In the genomic region with DNA sequence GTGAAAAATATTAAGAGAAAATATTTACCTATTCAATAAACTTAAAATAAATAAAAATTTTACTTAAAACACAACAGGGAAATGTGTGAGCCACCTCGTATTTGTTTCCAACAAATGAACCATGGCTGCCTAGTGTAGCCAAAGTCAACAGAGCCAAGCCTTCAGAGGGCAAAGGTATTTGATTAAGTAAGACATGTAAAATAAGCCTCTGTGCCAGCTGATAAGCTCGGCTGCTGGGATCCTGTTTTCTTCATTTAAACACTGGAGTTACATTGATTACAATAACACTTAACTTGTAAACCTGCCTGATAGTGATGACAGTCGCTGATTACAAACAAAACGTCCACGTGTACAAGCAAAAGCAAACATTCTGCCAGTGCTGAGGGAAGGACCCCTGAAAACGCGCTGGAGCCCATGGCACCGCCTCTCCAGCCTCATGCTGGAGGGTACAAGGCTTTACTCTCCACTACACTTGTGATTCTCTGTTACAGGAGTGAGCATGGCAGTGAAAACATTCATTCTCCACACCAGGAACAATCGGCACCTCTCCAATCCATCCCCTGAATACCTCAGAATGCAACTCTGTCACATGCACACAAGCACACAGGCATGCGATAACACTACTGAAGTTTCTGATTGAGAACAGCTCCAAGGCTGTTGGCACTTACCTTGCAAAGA, we compare ENCODE assay signal across 8 mouse cellular contexts.
DNase-seq lines count a peak whose midpoint lies in the region; ATAC-seq and TF ChIP-seq lines count a peak whose summit lies in the region.
"Had no signal": no experiment of that assay in that cellular context is flagged by ENCODE, and none has a peak within 500 bp of the region (broad histone marks: within the 10 kb centered on the region; RNA-seq: fewer than 3 reads in every experiment).

No protein-coding gene starts in this region.

- peaks cover 30% of the 10 kb centered on the region for H3K9me3 ChIP-seq in CH12.LX (replicated peaks; ENCODE audit: low read length)
- no peaks in the 10 kb centered on the region for H3K9me3 ChIP-seq in kidney, embryonic 14.5 days (ENCODE audit: control insufficient read depth, low read length)
- no peaks in the 10 kb centered on the region for H3K9me3 ChIP-seq in lung, embryonic 14.5 days (ENCODE audit: low read depth, low read length)
- H3K9me3 ChIP-seq in midbrain, postnatal 0 days (ENCODE audit: low read length), result no peaks in the 10 kb centered on the region
- no peaks in the 10 kb centered on the region for H3K9me3 ChIP-seq in forebrain, embryonic 15.5 days
- H3K9me3 ChIP-seq: neural tube, embryonic 13.5 days had no signal

- TF ChIP-seq POLR2A in CH12.LX (IDR thresholded peaks at IDR 0.05; ENCODE audit: low read depth, low read length), result no peak

- peak; percentile 58 for ATAC-seq in Patski
- ATAC-seq in kidney, embryonic 14.5 days (ENCODE audit: low FRiP score, low TSS enrichment), result peak; percentile 60; the same call in 1 of the 2 replicates
- peak; percentile 62; the same call in 1 of the 2 replicates for ATAC-seq in lung, embryonic 14.5 days (ENCODE audit: insufficient read depth)
- ATAC-seq in activated CD4-positive, CD25-positive, alpha-beta regulatory T cell, adult 4 months, result no peak
- ATAC-seq in midbrain, postnatal 0 days (ENCODE audit: low FRiP score), result no peak
- ATAC-seq in forebrain, embryonic 15.5 days (replicated peaks), result no peak

- dilution Hi-C loops in CH12.LX (cut with MboI; ENCODE audit: extremely low pct_ligation_motif_present, extremely low pct_unique_long_range_greater_than_20kb, low sequenced_read_pairs), result no loop called here

- DNase-seq in CH12.LX (ENCODE audit: extremely low read depth), result no peak
- DNase-seq in Patski (ENCODE audit: low read depth, low spot score), result peak; percentile 15
- DNase-seq in lung, embryonic 14.5 days, result peak; percentile 46
- DNase-seq in midbrain, postnatal 0 days (ENCODE audit: low spot score), result no peak

- TF ChIP-seq EP300 in CH12.LX (IDR thresholded peaks at IDR 0.05; ENCODE audit: low read length), result no peak

- H3K27ac ChIP-seq in CH12.LX (ENCODE audit: insufficient read depth, low read depth), result 0 out of 2 replicates have a peak overlapping the region, but pooled peaks have one; percentile 8
- H3K27ac ChIP-seq in kidney, embryonic 14.5 days (ENCODE audit: low read depth, low read length), result peak overlapping the region; percentile 71
- peak overlapping the region; percentile 80; the same call in 1 of the 2 replicates for H3K27ac ChIP-seq in lung, embryonic 14.5 days (ENCODE audit: low read depth)
- no peak overlapping the region for H3K27ac ChIP-seq in midbrain, postnatal 0 days (ENCODE audit: low read depth, low read length)
- no peak overlapping the region for H3K27ac ChIP-seq in forebrain, embryonic 15.5 days (replicated peaks)
- H3K27ac ChIP-seq: neural tube, embryonic 13.5 days had no signal

- CTCF ChIA-PET in Patski (lab: Charles Lee), result interaction anchor here (1.2 kb wide), 1 partner anchor 11 kb away, joined by 3 read pairs; no protein-coding TSS in a partner anchor

- TF ChIP-seq CTCF in CH12.LX (conservative IDR thresholded peaks at IDR 0.05 in 1 of 2, IDR thresholded peaks at IDR 0.05 in 1 of 2; ENCODE audit: low read depth in 2 of 2, low read length in 2 of 2) (no peak), Patski (IDR thresholded peaks at IDR 0.05) (no peak)
- no peak for TF ChIP-seq CTCF in lung, embryonic 14.5 days (IDR thresholded peaks at IDR 0.05; ENCODE audit: low read depth)
- TF ChIP-seq CTCF in midbrain, postnatal 0 days (IDR thresholded peaks at IDR 0.05), result no peak

- no peaks in the 10 kb centered on the region for H3K27me3 ChIP-seq in CH12.LX (replicated peaks)
- no peaks in the 10 kb centered on the region for H3K27me3 ChIP-seq in Patski
- H3K27me3 ChIP-seq in kidney, embryonic 14.5 days (ENCODE audit: control insufficient read depth, insufficient read depth, low read length), result no peaks in the 10 kb centered on the region
- no peaks in the 10 kb centered on the region for H3K27me3 ChIP-seq in lung, embryonic 14.5 days (ENCODE audit: insufficient read depth, low read length)
- no peaks in the 10 kb centered on the region for H3K27me3 ChIP-seq in midbrain, postnatal 0 days (ENCODE audit: insufficient read depth, low read length)
- H3K27me3 ChIP-seq in forebrain, embryonic 15.5 days, result no peaks in the 10 kb centered on the region
- H3K27me3 ChIP-seq: neural tube, embryonic 13.5 days had no signal

- no peaks in the 10 kb centered on the region for H3K36me3 ChIP-seq in CH12.LX (replicated peaks in 1 of 2; ENCODE audit: control insufficient read depth in 1 of 2, insufficient read depth in 1 of 2, low read length in 1 of 2)
- no peaks in the 10 kb centered on the region for H3K36me3 ChIP-seq in kidney, embryonic 14.5 days (ENCODE audit: control insufficient read depth, insufficient read depth, low read length)
- H3K36me3 ChIP-seq in lung, embryonic 14.5 days (ENCODE audit: insufficient read depth), result no peaks in the 10 kb centered on the region
- no peaks in the 10 kb centered on the region for H3K36me3 ChIP-seq in midbrain, postnatal 0 days (ENCODE audit: insufficient read depth, low read length)
- no peaks in the 10 kb centered on the region for H3K36me3 ChIP-seq in forebrain, embryonic 15.5 days
- H3K36me3 ChIP-seq: neural tube, embryonic 13.5 days had no signal

- POLR2A ChIA-PET in Patski (lab: Charles Lee), result no interaction called here

- no peak for TF ChIP-seq RAD21 in CH12.LX (IDR thresholded peaks at IDR 0.05; ENCODE audit: low read depth, low read length)

- in situ Hi-C loops in CH12.LX (cut with MboI; ENCODE audit: low pct_ligation_motif_present, low pct_unique_long_range_greater_than_20kb, low sequenced_read_pairs), result no loop called here
- in situ Hi-C loops in Patski (cut with MboI; ENCODE audit: low pct_unique_long_range_greater_than_20kb), result no loop called here

- WGBS in kidney, embryonic 14.5 days, result 49% methylated on average over 10 of the region's 10 CpGs
- WGBS in lung, embryonic 14.5 days, result 10% methylated on average over 10 of the region's 10 CpGs
- WGBS in midbrain, postnatal 0 days, result 72% methylated on average over 10 of the region's 10 CpGs
- WGBS in forebrain, embryonic 15.5 days, result 77% methylated on average over 10 of the region's 10 CpGs

- no peaks in the 10 kb centered on the region for H3K79me2 ChIP-seq in CH12.LX (replicated peaks; ENCODE audit: control insufficient read depth, extremely low read depth, insufficient read depth, poor library complexity, severe bottlenecking)

- peak overlapping the region in 1 of 3 experiments; percentile 45 for H3K4me3 ChIP-seq in CH12.LX (replicated peaks in 1 of 3; ENCODE audit: low read depth in 2 of 3, low read length in 2 of 3, poor library complexity in 1 of 3)
- peak overlapping the region; percentile 21 for H3K4me3 ChIP-seq in kidney, embryonic 14.5 days (ENCODE audit: low read length)
- peak overlapping the region; percentile 31 for H3K4me3 ChIP-seq in lung, embryonic 14.5 days (ENCODE audit: low read depth, low read length)
- no peak overlapping the region for H3K4me3 ChIP-seq in midbrain, postnatal 0 days (ENCODE audit: low read depth, low read length)
- H3K4me3 ChIP-seq in forebrain, embryonic 15.5 days, result no peak overlapping the region
- H3K4me3 ChIP-seq: neural tube, embryonic 13.5 days had no signal

- no peaks in the 10 kb centered on the region for H3K4me1 ChIP-seq in CH12.LX (ENCODE audit: control insufficient read depth in 1 of 2, insufficient read depth in 2 of 2)
- no peaks in the 10 kb centered on the region for H3K4me1 ChIP-seq in kidney, embryonic 14.5 days (ENCODE audit: control insufficient read depth, insufficient read depth, low read length)
- H3K4me1 ChIP-seq in lung, embryonic 14.5 days (ENCODE audit: insufficient read depth), result peaks cover 5% of the 10 kb centered on the region; the same call in 1 of the 2 replicates
- no peaks in the 10 kb centered on the region for H3K4me1 ChIP-seq in midbrain, postnatal 0 days (ENCODE audit: insufficient read depth, low read length)
- H3K4me1 ChIP-seq in forebrain, embryonic 15.5 days, result no peaks in the 10 kb centered on the region
- H3K4me1 ChIP-seq: neural tube, embryonic 13.5 days had no signal

- H3K4me2 ChIP-seq in CH12.LX (ENCODE audit: insufficient read depth, low read depth, poor library complexity, severe bottlenecking), result peak overlapping the region; percentile 81
- H3K4me2 ChIP-seq in kidney, embryonic 14.5 days (replicated peaks; ENCODE audit: low read depth, low read length), result peak overlapping the region; percentile 8; the same call in 1 of the 2 replicates
- H3K4me2 ChIP-seq in lung, embryonic 14.5 days, result peak overlapping the region; percentile 54
- no peak overlapping the region for H3K4me2 ChIP-seq in midbrain, postnatal 0 days (ENCODE audit: low read depth, low read length, poor library complexity, severe bottlenecking)
- H3K4me2 ChIP-seq in forebrain, embryonic 15.5 days (replicated peaks), result no peak overlapping the region
- H3K4me2 ChIP-seq: neural tube, embryonic 13.5 days had no signal

- peak overlapping the region; percentile 56; the same call in 1 of the 2 replicates for H3K9ac ChIP-seq in CH12.LX (ENCODE audit: insufficient read depth, low read depth)
- H3K9ac ChIP-seq in kidney, embryonic 14.5 days (ENCODE audit: low read depth, low read length), result peak overlapping the region; percentile 28; the same call in 1 of the 2 replicates
- H3K9ac ChIP-seq in lung, embryonic 14.5 days, result no peak overlapping the region; the same call in 1 of the 2 replicates
- H3K9ac ChIP-seq in midbrain, postnatal 0 days (replicated peaks; ENCODE audit: low read length, poor library complexity, severe bottlenecking), result no peak overlapping the region
- H3K9ac ChIP-seq in forebrain, embryonic 15.5 days (replicated peaks), result no peak overlapping the region
- H3K9ac ChIP-seq: neural tube, embryonic 13.5 days had no signal

TF ChIP-seq in CH12.LX, 34 proteins besides CTCF, POLR2A, EP300 and RAD21 (continues in another document):
- TF ChIP-seq MAZ (IDR thresholded peaks at IDR 0.05; ENCODE audit: low read depth, low read length), result no peak
- no peak for TF ChIP-seq USF1 (IDR thresholded peaks at IDR 0.05; ENCODE audit: low read depth, low read length)
- no peak for TF ChIP-seq ZMIZ1 (IDR thresholded peaks at IDR 0.05; ENCODE audit: low read depth, low read length)
- no peak for TF ChIP-seq CHD1 (IDR thresholded peaks at IDR 0.05; ENCODE audit: low read depth, low read length)
- no peak; the same call in 1 of the 2 replicates for TF ChIP-seq MXI1 (IDR thresholded peaks at IDR 0.05; ENCODE audit: low read depth, low read length)
- 0 out of 2 replicates have a peak, but pooled peaks have one; percentile 5 for TF ChIP-seq ELF1 (IDR thresholded peaks at IDR 0.05; ENCODE audit: low read depth, low read length)
- no peak for TF ChIP-seq TCF12 (IDR thresholded peaks at IDR 0.05; ENCODE audit: low read depth, low read length)
- no peak for TF ChIP-seq GABPA (IDR thresholded peaks at IDR 0.05; ENCODE audit: insufficient replicate concordance, low read depth, low read length)
- TF ChIP-seq MAX (IDR thresholded peaks at IDR 0.05; ENCODE audit: low read length), result no peak
- TF ChIP-seq MYC (IDR thresholded peaks at IDR 0.05; ENCODE audit: low read depth, low read length), result peak; percentile 36; the same call in 1 of the 2 replicates
- TF ChIP-seq IRF4 (IDR thresholded peaks at IDR 0.05; ENCODE audit: low read depth, low read length), result no peak
- no peak for TF ChIP-seq JUN (IDR thresholded peaks at IDR 0.05; ENCODE audit: insufficient read depth, low read depth, low read length)

Comparison
In these comparisons a context has a peak if more than half of its experiments do, and no peak if none do; other contexts are left out.
1. DNase-seq: peak in Patski (single experiment) and lung, embryonic 14.5 days (single experiment); none in CH12.LX (single experiment) and midbrain, postnatal 0 days (single experiment).
2. H3K27ac ChIP-seq: peak in CH12.LX (single experiment), kidney, embryonic 14.5 days (single experiment) and lung, embryonic 14.5 days (single experiment); none in midbrain, postnatal 0 days (single experiment) and forebrain, embryonic 15.5 days (single experiment).
3. H3K4me2 ChIP-seq: peak in CH12.LX (single experiment), kidney, embryonic 14.5 days (single experiment) and lung, embryonic 14.5 days (single experiment); none in midbrain, postnatal 0 days (single experiment) and forebrain, embryonic 15.5 days (single experiment).
4. H3K4me3 ChIP-seq: peak in kidney, embryonic 14.5 days (single experiment) and lung, embryonic 14.5 days (single experiment); none in midbrain, postnatal 0 days (single experiment) and forebrain, embryonic 15.5 days (single experiment).
5. H3K9ac ChIP-seq: peak in CH12.LX (single experiment) and kidney, embryonic 14.5 days (single experiment); none in lung, embryonic 14.5 days (single experiment), midbrain, postnatal 0 days (single experiment) and forebrain, embryonic 15.5 days (single experiment).
6. ATAC-seq: peak in Patski (single experiment), kidney, embryonic 14.5 days (single experiment) and lung, embryonic 14.5 days (single experiment); none in activated CD4-positive, CD25-positive, alpha-beta regulatory T cell, adult 4 months (single experiment), midbrain, postnatal 0 days (single experiment) and forebrain, embryonic 15.5 days (single experiment).